Mouse (Mus musculus): ENCODE measurements around the gene Tro.

The Tro gene

GRCm38 (mm10) chrX:150656908-150657796 is at the start of gene Tro:
Gene Tro, minus strand, starts transcription at chrX:150657583.
- peak; percentile 41 for DNase-seq (ENCODE audit: low spot score)

DNA sequence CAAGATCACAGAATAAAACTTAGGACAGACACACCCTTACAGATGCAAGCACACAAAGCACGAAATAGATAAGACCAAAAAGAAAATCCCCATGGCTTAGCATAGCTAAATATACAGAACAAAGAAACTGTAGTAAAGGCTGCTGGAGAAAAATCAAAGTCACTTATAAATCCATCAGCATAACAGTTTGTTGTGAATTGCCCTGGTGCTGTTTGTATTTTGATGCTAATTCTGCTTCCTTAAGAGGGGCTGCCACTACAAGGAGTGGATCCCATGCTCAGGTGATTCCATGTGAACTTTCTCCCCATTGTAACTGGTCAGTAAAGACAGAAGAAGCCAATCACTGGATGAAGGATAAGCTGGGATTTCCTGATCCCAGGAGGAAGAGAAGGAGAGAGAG is 20.1 kb upstream of the Tro start:
- no peak for DNase-seq (ENCODE audit: low spot score)

DNA sequence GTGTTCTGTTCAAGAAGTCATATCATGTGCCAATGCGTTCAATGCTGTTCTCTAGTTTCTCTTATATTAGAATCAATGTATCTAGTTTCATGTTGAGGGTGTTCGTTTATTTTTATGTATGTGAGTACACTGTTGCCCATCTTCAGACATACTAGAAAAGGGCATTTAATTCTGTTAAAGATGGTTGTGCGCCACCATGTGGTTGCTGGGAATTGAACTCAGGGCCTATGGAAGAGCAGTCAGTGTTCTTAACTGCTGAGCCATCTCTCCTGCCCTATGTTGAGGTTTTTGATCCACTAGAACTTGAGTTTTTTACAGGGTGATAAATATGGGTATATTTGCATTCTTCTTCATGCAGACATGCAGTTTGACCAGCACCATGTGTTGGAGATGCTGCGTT is 5.4 kb upstream of the Tro start:
- DNase-seq (ENCODE audit: low spot score): no peak

- DNase-seq (ENCODE audit: low spot score): no peak
Measured at GRCm38 (mm10) chrX:150657797-150658118, 375 bp upstream of the Tro start.

DNA sequence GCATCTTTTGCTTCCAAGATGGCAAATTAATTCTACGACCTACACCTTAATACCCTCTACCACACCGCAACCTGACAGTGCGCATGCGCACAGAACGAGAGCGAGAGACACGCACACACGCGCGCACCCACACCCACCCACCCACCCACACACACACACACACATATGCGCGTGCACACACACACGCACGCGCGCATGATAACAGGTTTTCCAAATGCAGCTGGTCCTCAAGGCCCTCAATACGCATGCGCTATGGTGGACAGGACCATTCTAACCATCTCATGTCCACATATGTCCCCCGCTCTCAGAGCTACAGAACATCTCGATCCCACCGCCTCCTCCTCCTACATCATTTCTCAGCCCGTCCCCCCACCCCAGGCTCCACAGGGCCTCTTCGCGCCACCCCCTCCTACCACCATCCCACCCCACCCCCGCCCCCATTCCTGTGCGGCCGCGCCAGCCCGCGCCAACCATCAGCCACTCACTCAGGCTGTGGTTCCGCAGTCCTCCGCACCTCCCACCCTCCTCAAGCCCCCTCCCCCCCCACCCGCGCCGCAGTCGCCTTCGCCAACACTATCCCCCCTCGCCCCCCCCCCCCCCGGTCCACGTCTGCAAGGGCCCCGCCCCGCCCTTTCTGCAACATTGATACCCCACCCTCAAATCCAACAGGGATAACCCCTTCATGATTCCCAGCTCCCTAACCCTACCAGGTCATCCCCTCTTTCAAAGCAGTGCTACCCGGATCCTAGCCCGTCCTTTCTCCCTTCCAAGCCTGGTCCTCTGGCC is 1.1 kb downstream of the Tro start:
- peak; percentile 64 for DNase-seq (ENCODE audit: low spot score)

DNA sequence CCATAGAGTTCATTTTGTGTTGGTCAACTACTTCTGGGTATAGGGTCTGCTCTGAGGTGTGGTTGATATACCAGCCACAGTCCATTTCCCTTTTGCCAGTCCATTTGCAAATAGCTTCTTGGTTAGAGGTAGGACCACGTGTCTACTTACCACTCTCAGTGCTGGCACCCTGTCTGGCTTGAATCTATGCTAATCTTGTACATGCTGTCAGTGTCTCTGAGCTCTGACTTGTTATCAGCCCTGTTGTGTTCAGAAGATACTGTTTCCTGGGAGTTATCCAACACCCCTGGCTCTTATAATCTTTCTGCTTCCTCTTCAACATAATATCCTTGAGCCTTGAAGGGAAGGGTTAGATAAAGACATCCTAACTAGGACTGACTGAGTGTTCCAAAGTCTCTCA is 21.0 kb downstream of the Tro start:
- no peak for DNase-seq (ENCODE audit: low spot score)

DNA sequence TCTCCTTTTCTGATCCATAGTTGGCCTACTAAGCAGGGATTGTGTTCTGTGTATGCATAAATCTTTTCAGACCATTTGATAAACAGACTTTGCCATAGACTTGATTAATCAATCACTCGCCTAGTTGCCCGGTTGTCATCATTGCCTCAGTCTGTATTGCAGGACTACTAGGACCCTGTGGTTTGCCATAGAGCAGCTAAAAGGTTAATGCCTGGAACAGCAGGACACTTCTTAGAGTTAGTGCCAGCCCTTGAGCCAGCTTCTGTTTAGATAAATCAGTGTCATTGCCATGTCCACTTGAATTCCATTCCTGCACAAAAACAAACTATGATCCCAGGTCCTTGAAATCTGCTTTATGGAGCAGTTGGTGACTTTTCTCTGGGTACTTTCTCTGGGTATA is 58.5 kb downstream of the Tro start:
- no peak for DNase-seq (ENCODE audit: low spot score)
